Mouse (Mus musculus): Measurements from ENCODE around the gene Zfp711. TPM values are rescaled to one million over a fixed set of nuclear protein-coding genes. Genes with fewer than 3 reads are reported as not detected.
A peak's percentile ranks its signal among the peaks of the same experiment; 100 is the strongest.

Zfp711 gene
- total RNA-seq (2021): 10 to 100 TPM; 32.2 to 35.6 TPM

- intact Hi-C loops (cut with DNase I): no loop called here
- DNase-seq: peak; percentile 83
Observed at GRCm38 (mm10) chrX:112600511-112601305, at the start of gene Zfp711. Gene Zfp711, plus strand, starts transcription at chrX:112600526.

DNA sequence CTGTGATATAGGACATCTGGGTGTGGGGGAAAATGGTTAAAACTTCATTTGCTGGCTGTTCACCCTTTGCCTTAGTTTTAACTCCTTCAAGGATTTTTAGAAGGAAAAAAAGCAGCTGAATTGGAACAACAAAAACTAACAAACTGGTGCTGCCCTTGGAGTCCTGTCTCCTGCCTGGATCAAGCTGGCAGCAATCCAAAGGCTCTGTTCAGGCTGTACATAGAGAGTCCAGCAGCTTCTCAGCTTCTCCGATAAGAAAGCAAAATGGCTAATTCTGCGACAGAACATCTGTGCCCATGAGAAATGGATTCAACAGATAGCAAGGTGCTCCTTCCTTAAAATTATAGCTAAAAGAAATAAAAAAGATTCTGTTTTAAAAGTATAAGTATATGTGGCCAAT, 32.6 kb upstream of the Zfp711 start:
- DNase-seq: peak; percentile 17
- intact Hi-C loops (cut with DNase I): no loop called here

DNA sequence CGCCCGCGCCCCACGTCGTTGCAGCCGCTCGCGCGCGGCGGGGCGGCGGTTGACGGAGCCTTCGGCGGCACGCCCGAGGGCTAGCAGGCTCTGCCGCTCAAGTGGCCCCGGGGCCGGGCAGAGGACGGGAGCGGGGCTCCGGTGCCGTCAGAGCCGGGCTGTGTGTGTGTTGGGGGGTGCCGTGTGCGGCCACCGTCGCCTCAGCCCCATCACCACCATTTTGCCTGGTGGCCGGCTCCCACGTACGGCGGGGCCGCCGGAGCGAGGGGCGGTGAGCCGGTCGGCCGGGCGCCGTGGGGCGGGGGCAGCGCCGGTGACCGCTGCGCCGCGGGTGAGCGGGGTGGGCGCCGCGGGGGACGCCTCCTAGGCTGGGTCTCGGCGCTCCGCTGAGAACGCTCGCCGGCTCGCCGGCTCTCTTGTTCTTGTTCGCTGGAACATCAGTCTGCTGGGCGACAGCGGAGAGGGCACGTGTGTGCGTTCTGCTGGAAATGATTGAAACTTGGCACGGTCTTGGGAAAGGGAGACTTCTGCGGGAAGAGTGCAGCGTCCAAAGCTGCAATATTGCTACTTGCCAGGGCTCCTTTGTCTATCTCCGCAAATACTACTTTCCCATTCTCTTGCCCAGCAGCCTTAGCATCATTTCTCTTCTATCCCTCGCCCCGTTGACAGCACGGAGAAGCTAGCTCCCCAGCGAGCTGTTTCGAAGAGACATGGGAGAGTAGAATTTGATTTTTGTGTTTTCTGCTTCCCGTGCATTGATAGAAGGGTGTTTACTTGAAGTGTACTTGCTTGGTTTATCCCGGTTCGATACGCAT, 1.2 kb downstream of the Zfp711 start:
- intact Hi-C loops (cut with DNase I): no loop called here
- DNase-seq: peak; percentile 62

DNA sequence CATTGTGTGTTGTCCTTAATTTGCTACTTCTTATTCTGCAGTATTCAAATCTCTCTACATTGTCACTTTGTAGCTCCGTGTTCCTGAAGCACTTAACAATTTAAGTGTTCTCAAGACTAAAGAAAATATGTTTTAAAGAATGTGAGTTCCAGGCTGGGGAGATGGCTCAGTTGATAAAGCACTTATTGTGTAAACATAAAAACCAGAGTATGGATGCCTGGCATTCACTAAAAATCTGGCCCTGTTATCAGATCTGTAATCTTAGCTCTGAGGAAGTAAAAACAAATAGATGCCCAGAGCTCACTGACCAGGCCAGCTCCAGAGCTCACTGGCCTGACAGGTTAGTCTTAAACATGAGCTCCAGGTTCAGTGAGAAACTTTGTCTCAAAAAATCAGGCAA, 75.2 kb downstream of the Zfp711 start:
- no peak for DNase-seq
- intact Hi-C loops (cut with DNase I): no loop called here

- intact Hi-C loops (cut with DNase I): no loop called here
Observed at GRCm38 (mm10) chrX:112680605-112681004, 80.3 kb downstream of the Zfp711 start.

More at GRCm38 (mm10) chrX:112680605-112681004, 80.3 kb downstream of the Zfp711 start:
- DNase-seq: no peak

Other genes starting within 250 kb of the Zfp711 start
- not detected for gene Satl1, start 193.7 kb upstream of the Zfp711 start, total RNA-seq (2021)
- gene 2010106E10Rik, start 105.3 kb upstream of the Zfp711 start, total RNA-seq (2021): not detected
- gene Pof1b, start 98.1 kb downstream of the Zfp711 start, total RNA-seq (2021): not detected